Mouse (Mus musculus) gastrocnemius, adult 18-20 months (tissue): ENCODE measurements around the gene Sars2. TPM values are rescaled to one million over a fixed set of nuclear protein-coding genes. Genes with fewer than 3 reads are reported as not detected.
"Not testable (repeated sequence)": the region's sequence is repeated elsewhere in the genome, so short reads cannot be mapped to it uniquely, and the experiment has no call there.

ENCODE experiments used
- DNase-seq: peaks from one replicate; pipeline ENCODE4 v3.0.0; 2021; ENCODE audit warnings: low spot score
- long read RNA-seq, 2 experiments: library from polyadenylated mRNA; stranded (forward); transcript quantifications; one replicate each; pipeline ENCODE4 v2.0.0; 2021
- total RNA-seq, 2 experiments: library from RNA; stranded (reverse); gene quantifications; 2 replicates each; pipeline ENCODE4 v1.2.3; 2021

Gene Sars2
- total RNA-seq, result 10 to 100 TPM; 12.3 to 14.0 TPM
- long read RNA-seq, experiment 1, transcript Sars2-201 (16 exons, 1,868 nt), result major isoform, 21 of 24 reads
- long read RNA-seq, experiment 1, partial matches to known transcripts, result 3 of 24 reads
- long read RNA-seq, experiment 1, other reads (novel, unspliced or antisense), result 0 of 24 reads
- long read RNA-seq, experiment 2, transcript Sars2-201 (16 exons, 1,868 nt), result major isoform, 9 of 13 reads
- long read RNA-seq, experiment 2, partial matches to known transcripts, result 2 of 13 reads
- long read RNA-seq, experiment 2, other reads (novel, unspliced or antisense), result 2 of 13 reads

DNA sequence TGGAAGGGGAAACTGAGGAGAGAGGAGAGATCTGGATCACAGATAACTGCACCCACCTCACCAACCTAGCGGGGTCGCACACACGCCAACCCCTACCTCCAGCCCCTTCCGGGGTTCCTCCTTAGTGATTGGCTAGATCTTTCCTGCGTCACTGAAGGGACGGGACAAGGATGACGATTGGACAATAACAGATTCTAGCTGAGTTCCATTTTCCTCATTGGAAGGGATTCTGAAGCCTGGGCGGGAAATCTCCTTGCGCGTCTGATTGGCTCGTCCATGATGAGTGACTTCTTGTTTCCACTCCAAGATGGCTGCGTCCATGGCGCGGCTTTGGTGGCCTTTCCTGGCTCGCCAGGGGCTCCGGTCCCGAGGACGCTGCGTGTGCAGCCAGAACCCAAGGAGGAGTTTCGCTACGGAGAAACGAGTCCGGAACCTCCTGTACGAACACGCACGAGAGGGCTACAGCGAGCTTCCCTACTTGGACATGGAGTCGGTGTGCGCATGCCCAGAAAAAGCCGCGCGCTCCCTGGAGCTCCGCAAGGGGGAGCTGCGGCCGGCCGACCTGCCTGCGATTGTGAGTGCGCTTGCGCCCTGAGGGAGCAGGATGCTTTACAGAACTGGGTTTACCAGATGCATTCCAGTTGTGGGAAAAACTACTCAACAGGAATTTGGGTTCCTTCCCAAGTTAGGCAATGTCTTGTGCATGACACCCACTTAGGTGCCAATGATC, at the start of gene Sars2, which contains the start of gene Mrps12:
Gene Sars2 (plus strand): TSS at position 284 of the 730 bp plus-strand sequence.
Gene Mrps12 (minus strand): TSS at position 112 of the 730 bp plus-strand sequence.
- peak; percentile 96 for DNase-seq

- DNase-seq, result no peak
These were observed 49.1 kb upstream of the Sars2 start, which contains the start of gene Fbxo27 for GRCm38 (mm10) chr7:28692545-28693320. Gene Fbxo27 (plus strand): TSS chr7:28692849.

DNA sequence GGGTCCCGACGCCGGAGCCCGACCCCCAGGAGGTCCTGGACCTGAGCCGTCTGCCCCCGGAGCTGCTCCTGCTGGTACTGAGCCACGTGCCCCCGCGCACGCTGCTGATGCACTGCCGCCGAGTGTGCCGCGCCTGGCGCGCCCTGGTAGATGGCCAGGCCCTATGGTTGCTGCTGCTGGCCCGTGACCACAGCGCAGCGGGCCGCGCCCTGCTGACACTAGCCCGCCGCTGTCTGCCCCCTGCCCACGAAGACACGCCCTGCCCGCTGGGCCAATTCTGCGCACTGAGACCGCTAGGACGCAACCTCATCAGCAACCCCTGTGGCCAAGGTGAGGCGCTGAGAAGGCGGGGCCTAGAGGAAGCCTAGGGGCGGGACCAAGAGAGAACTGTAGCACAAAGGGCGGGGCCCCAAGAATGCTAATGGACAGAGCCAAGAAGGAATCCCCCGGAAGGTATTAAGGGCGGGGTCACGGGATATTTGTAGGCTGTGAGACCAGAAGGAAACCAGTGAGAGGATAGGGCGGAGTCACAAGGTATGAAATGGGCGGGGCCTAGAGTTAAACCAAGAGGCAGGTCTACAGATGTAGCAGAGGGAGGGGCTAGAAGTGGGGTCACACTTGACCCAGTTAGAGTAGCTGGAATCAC, 48.3 kb upstream of the Sars2 start:
- DNase-seq, result peak; percentile 40

- DNase-seq, result no peak
These were observed 47.4 kb upstream of the Sars2 start for GRCm38 (mm10) chr7:28694423-28694822.

DNA sequence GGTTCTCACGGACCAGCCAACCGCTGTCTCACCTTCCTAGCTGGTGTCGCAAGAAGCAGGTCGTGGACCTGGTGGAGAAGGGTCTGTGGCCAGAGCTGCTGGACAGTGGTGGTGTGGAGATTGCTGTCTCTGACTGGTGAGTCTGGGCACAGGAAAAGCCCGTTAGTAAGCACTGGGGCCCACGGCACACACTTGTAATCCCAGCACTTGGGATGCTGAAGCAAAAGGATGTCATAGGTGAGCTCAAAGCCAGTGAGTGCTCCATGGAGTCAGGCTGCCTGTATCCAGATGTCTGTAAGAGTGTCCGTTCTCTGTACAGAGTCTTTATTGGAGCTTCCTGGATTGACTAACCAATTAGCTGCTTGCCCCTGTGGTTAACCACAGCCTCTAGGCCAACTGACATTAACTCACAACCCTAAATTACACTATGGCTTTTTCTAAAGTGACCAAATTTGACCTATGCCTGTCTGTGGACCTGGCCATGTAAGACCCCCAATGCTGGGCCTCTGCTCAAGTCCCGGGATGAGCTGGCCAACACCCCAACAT, 46.8 kb upstream of the Sars2 start:
- no peak for DNase-seq

GRCm38 (mm10) chr7:28697277-28697676, 44.5 kb upstream of the Sars2 start:
- no peak for DNase-seq

GRCm38 (mm10) chr7:28700269-28700668, 41.5 kb upstream of the Sars2 start:
- DNase-seq, result no peak

- DNase-seq, result not testable (repeated sequence)
These were observed 40.5 kb upstream of the Sars2 start for GRCm38 (mm10) chr7:28701306-28701705.

DNA sequence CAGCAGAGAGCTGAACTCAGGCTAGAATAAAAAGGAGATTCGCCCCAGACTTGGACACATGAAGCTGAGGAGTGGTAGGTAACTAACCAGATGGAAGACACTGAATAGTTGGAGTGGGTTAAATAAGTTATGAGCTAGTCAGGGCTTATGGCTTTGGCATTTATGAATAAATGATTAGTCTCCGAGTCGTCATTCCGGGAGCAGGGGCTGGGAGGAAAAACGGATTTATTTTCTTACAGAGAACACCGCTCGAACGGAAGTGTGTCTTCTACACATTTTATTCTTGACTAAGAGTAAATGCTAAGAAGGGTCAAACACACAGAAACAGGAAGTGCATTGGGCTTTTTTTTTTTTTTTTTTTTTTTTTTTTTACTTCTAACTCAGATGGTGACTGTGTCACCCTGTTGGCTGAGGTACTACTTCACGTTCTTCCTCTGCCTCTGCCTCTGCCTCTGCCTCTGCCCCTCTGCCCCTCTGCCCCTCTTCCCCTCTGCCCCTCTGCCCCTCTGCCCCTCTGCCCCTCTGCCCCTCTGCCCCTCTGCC, 39.1 kb upstream of the Sars2 start:
- DNase-seq, result no peak

DNA sequence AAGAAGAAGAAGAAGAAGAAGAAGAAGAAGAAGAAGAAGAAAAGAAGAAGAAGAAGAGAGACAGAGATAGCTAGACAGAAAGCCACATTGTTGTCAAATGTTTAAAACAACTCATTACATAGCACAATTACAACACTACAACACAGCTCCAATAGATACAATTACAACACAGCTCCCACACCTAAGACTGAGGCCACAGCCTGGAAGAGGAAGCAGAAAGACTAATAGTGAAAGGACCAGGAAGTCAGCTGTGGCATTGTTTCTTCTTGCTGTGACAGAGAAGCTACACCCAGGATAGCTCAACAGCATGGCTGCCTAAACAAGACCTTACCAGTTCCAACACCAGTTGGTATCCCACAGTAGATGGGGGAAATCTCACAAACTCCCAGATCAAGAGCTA, 32.3 kb upstream of the Sars2 start:
- no peak for DNase-seq

DNA sequence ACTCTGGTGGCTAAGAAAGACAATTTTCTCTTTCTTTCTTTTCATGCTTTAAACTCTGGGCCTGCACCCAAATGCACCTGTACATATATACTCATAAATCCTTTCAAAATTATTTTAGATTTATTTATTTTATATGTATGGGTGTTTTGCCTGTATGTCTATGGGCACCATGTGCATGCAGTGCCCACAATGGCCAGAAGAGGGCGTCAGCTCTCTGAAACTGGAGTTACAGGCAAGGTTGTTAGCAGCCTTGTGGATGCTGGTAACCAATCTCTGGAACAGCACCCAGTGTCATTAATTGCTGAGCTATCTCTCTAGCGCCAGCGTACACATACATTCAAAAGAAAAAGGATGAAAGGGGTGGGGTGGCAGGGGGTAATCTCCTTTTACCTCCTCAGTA, 30.8 kb upstream of the Sars2 start:
- no peak for DNase-seq

GRCm38 (mm10) chr7:28714667-28715066, 27.1 kb upstream of the Sars2 start:
- DNase-seq, result no peak

DNA sequence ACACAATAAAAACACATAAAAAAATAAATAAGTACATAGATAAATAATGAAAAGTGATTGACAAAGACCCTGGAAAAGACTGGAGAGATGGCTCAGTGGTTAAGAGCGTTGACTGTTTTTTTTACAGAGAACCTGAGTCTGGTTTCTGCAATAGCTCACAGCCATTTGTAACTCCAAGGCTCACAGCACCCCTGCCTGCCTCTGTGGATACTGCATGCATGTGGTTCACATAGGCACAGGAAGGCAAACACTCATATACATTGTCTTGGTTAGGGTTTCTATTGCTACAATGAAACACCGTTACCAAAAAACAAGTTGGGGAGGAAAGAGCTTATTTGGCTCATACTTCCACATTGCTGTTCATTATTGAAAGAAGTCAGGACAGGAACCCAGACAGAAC, 26.2 kb upstream of the Sars2 start:
- no peak for DNase-seq

GRCm38 (mm10) chr7:28716590-28717281, 25.1 kb upstream of the Sars2 start, which contains the start of gene Fbxo17:
Gene Fbxo17 (plus strand): TSS chr7:28716804.
- peak; percentile 69 for DNase-seq

DNA sequence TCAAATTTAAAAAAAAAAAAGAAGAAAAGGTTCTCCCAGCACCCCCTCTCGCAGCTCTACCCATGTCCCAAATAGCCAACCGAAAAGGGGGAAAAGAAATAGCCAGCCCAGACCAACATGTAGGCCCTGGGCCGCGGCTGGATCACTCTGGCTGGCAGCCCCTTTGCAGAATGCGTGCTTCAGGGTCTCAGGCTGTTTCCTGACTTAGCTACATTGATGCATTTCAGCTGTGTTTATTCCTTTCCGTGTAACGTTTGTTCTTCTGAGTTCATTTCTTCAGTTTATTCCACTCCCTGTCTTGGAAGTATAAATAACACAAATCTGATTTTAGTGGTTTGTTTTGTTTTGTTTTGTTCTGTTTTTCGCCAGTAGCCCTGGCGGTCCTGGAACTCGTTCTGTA, 24.1 kb upstream of the Sars2 start:
- no peak for DNase-seq

- DNase-seq, result no peak
These were observed 22.6 kb upstream of the Sars2 start for GRCm38 (mm10) chr7:28719159-28719558.

DNA sequence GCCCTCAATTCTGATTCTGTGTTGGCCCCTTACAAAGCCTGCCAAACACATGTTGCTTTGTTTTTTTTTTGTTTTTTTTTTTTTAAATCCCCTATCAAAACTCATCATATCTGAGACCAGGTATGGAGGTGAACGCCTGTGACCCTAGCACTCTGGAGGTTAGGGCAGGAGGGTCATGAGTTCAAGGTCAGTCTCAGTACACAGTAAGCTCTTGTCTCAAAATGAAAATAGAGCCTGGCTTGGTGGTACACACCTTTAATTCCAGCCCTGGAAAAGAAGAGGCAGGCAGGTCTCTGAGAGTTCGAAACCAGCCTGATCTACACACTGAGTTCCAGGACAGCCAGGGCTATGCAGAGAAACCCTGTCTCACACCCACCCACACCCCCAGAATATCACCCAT, 22.1 kb upstream of the Sars2 start:
- no peak for DNase-seq

GRCm38 (mm10) chr7:28720753-28721537, 20.8 kb upstream of the Sars2 start:
- DNase-seq, result no peak

DNA sequence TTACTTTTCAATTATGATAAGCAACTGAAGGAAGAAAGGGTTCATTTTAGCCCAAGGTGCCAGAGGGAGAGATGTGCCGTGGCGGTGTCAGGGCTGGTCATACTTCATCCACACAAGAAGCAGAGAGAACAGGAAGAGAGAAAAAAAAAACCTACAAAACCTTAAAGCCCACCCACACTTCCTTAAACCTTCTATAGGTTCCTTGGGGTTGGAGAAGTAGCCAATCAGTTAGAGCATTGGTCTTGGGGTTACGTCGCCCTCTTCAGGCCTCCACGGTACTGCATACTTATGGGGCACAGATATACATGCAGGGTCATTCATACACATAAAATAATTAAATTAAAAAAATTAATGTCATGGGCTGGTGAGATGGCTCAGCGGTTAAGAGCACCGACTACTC, 19.7 kb upstream of the Sars2 start:
- no peak for DNase-seq
